Mouse (Mus musculus) thymus, postnatal 0 days (tissue): Measurements from ENCODE around the gene Tmem108. TPM values are rescaled to one million over a fixed set of nuclear protein-coding genes. Genes with fewer than 3 reads are reported as not detected.

Experiments used
- DNase-seq: peaks from one replicate; pipeline ENCODE4 v3.0.0-alpha.2; 2015; ENCODE audit warnings: low spot score
- polyA plus RNA-seq: library from polyadenylated mRNA; unstranded; fragments of >200 nt; fragmentation: Nextera tagmentation; extraction: Ambion mirVana; gene quantifications from 2 replicates; pipeline ENCODE4 v1.2.1, GENCODE M21; 2015

Tmem108 gene
- polyA plus RNA-seq, 1 experiment from 2014 or later: 11.9 TPM

DNA sequence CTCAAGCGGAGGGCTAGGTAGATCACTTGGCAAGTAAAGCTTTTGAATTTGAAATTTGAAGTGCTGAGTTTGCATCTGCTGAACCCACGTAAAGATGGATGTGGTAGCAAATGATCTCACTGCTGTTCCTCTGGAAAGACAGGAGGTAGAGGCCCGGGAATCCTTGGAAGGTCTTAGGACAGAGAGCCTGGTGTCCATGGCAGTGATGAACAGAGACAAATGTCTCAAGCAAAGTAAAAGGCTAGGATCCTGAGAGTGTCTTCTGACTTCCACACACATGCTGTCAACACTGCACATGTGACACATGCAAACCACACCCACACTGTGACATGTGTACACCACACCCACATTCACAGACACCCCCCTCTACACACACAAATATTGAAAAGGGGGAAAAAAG lies 124.2 kb downstream of the Tmem108 start:
- DNase-seq: no peak

DNA sequence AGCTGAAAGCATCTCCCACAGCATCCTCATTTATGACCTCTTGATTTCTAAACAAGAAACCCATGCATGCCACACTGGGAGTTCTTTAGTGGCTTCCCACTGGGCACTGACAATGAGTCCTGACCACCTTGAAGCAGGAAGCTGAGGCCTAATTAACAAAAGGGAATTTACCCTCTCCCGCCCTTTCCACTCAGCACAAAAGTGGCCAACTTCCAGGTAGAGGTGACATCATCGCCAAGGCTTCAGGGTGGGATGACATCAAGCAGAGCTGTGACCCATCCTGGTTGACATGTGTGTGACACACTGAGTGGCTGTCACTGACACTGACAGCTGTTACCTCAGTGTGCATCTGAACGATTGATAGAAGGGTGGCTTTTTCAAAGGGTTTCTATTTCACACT lies 124.8 kb downstream of the Tmem108 start:
- no peak for DNase-seq

DNA sequence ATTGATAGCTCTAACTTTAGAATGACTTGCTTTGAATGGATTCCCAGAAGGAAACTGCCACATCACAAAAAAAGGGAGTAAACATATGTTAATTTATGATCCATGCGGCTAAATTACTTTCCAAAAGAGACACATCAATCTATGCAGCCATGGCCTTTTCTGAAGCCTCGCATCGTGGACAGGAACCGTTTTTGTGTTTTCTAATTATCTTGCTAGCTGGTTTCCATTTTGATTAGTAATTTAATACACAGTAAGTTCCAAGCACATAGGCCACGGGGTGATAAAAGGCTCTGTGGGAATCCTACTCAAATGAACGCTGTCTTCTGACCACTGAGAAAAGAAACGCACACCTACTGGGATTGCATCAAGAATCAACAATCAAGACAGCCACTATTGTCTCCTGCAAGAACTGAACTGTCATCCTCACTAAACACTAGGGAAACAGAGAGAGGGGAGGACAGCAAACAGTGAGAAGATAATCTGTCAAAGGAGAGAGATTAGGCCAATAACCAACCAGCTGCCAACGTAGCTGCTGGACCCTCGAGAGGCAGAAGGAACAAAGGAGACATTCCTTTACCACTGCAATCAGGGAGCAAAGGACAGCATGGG lies 132.7 kb downstream of the Tmem108 start:
- no peak for DNase-seq

DNA sequence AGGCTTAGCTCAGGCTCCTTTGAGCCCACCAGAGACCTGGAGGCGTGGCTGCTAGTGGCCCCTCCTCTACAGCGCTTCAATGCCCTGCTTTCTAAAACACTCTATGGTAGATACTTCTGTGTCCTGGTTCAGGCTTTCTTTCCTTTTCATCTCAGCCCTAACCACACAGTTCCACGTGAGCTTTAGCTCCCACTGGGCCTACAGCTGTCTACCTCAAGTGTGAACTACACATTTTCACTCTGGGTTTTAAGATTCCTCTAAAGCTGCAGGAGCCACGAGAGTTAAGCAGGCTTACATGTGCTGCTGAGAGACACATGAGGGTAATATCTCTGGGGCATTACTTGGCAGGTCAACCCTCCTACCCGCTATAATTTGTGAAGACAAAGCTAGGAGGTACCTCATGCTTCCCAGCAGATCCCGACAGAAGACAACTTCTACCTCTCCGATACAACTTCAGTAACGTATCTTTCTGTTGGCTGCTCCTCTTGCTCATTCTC lies 134.2 kb downstream of the Tmem108 start:
- DNase-seq: peak; percentile 18

DNA sequence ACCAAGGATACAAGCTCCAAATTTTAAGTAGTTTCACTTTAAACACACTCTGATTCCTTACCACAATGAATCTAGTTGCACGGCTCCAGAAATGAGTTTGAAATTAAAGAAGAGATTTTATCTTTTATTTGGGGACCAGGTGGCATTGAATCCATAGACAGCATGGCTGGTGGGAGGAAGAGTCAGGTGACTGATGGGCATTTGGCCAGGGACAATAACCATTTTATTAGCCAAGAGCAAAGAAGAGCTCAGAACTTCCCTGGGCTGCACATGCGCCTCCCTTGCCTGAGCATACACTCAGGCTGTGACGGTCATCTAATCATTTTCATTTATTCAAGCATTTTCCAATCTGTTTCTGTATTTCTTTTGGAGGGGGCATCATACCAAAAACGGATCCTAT lies 135.5 kb downstream of the Tmem108 start:
- DNase-seq: no peak

DNA sequence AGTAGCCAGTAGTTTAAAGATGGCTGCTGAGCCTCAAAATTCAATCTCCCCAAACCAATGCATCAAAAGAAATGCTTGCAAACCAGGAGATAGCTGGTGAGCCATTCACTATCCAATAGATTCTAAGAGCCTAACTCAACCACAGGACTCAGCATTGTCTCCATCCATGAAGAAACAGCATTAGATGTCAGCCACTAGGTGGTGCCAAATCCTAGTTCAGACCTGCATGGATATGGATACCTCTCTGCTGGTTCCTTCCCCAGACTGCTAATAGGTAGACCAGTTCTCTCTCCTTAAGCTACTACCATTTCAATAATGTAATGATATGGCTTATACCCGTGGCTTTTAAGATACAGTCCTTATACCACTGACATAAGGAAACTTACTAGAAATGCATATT lies 137.0 kb downstream of the Tmem108 start:
- peak; percentile 78 for DNase-seq

DNA sequence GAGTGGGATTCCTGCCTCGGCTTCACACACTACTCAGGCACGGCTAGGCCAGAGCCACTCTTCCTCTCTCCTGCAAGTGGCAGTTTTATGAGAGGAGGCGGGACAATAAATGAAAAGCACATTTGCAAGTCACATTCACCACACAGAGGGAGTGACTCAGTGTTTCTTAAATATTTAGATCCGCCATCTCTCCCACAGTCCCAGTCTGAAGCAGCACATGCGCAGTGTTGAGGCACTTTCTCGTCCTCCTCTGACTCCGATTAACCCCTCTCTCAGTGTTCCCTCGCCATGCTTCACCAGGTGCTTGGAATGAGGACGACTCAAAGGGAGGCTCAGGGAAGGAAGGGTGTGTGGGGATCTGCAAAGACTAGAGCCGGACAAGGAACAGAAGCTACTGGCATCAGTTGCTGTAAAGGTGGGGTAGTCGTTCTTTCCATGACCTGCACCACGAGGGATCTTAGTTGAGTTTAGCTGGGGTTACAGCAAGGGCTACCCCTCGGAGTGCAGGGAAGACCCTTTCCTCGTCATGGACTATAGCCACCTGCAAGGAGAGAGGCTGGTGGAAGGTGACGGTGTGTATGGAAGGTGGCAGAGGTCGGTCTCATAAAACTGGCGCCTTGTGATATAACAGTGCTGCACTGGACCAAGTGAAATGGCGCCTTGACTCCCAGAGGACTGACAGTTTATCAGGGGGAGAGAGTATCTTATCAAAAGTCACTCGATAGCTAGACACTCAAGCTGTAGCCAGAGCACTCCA lies 137.9 kb downstream of the Tmem108 start:
- DNase-seq: no peak

DNA sequence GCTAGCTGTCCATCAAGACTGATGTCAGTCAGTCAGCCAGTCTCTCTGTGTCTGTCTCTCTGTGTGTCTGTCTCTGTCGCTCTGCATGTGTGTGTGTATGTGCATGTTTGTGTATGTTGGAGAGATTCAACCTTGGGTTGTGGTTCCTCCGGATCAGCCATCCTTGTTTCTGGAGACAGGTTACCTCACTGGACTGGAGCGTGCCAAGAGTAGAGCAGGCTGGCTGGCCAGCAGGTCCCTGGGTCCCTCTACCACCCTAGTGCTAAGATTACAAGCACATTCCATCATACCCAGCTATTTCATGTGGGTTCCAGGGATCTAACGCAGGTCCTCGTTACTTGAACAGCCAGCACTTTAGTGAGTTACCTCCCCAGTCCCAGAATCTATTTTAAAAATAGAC lies 138.6 kb downstream of the Tmem108 start:
- DNase-seq: no peak

DNA sequence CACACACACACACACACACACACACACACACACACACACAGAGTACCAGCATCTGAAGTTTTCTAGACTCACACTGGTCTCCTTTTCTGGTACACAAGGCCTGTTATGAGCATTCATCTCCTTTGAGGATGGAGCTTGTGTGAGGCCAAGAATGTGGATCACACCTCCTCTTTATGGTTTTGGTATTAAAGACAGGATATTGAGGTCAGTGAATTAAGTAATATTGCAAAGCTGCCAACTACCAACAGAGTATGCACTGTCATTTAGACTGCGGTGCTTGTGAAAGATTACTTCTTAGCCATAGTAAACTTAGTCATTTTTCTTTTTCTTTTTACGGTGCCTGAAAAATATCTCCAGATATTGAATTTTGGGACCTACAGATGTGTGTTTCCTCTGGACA lies 139.8 kb downstream of the Tmem108 start:
- DNase-seq: no peak

DNA sequence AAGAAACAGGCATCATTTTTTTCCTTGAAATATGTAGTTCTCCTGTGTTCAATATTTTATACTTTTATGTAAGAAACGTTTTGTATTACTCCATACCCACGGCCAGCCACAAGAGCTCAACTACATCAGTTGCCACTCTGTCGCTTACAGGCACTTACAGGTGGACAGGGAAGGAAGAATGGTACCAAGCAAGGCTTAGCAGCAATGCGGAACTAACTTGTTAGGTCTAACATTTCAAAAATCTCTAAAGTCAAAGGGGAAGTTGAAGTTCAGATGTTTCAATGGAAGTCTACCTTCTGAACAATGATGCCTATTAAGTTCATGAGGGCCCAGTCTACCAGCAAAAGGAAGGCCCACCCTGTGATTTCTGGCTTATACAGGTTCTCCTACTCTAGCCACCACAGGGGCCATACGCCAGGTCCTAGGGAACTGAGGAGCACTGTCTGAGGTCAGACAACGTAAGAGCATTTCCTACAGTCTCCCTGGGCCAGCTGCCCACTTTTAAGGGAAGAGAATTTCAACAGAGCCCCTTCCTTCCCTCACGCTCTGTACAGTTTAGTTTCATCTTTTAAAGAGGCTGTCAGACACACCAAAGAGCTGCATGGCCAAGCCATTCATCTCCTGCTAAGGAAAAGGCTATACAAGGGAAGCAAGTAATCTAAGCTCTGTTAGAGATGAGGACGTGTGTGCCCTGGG lies 141.0 kb downstream of the Tmem108 start:
- DNase-seq: no peak

DNA sequence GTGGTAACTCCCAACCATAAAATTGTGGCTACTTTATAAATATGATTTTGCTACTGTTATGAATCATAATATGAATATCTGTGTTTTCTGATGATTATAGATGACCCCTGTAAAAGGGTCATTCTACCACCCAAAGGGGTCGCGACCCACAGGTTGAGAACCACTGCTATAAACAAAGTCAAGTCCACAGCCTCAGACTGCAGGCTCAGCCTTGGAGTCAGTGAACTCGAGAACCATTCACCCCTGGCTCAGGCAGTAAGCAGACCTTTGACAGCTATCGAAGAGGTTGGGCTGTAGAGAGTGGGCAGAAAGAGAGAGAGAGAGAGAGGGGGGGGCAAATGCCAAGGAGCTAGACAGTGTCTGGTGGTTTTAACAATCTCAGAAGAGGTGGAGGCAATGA lies 147.4 kb downstream of the Tmem108 start:
- DNase-seq: no peak

DNA sequence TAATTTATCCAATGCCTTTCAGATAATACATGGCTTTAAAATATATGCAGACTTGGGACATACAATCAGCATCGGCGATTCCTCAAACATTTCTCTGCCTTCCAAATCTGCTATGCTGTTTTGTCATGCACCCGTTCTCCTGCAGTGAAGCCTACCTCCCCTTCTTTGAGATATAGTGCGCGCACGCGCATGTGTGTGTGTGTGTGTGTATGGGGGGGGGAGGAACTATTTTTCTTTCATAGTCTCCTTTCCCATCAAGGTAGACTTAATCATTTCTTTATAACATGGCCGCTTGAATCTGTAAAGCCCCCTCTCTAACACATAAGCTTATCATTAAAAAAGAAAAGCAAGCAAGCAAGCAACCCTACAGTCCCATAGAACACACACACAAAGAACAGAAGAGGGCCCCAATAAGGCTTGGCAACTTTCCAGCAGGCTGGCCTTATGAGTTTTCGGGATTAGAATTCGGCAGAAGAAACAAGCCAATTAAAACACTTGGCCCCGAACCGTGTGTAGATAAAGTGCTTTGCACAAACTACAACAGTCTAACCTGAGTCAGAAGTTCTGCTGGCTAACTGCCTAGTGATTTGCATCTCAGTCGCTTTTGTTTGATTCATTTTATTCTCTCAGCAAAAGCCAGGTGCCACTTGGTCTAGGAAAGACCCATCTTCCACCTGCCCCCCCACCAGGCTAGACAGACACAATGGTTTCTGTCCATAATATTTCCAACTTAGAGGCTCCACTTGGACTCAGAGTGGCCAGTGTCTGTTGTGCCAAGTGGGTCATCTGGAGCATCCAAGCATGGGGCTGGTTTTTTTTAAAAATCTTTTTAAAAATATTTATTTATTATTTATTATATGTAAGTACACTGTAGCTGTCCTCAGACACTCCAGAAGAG lies 153.2 kb downstream of the Tmem108 start:
- no peak for DNase-seq

DNA sequence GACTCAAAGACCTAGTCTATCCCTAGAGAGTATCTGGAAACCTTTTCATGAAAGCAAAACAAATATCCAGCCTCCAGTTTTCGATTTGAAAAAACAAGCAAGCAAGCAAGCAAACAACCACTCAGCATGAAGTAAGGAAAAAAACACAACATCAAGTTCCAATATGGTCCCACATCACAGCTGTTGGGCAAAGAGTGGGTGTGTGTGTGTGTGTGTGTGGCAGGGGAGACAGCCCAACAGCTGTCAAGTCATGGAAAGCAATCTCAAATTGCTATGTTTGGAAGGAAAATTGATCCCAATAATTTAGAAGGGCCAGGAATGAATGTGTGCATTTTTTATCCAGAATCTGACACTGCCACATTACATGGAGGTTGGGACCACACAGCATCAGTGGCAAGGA lies 155.6 kb downstream of the Tmem108 start:
- no peak for DNase-seq

DNA sequence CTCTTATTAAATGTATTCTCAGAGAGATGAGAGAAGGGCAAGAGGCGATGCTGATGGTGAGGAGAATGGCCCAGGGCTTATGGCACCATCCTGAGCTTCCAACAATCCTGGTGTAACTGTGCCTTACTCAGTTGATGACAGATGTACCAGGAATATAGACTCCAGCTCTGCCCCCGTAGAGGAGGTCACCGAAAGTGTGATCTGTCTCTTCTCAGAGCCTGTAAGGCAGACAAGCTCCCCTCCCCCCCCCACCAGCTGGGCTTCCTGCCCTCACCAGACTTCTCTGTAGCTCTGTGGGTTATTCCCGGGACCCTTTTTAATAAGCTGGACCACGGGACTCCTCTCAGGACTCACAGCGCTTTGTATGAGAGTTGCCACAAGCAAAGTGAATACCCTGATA lies 157.8 kb downstream of the Tmem108 start:
- DNase-seq: no peak

DNA sequence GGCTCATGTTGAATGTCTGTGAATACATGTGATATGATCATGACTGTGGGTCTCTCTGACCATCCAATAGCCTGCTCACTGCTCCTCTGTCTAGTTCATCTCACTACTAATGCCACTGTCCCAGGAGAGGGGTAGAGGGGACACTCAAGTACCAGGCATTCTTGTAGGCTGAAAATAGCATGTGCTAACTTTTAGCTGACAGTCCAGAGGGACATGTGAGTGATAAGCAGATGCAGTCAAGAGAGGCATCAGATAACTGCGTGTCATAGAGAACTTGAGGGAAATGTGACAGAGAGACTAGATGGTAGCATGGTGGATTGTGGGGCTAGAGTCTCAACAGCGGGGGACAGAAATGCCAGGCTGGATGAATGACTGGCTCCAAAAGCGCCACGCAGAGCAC lies 159.8 kb downstream of the Tmem108 start:
- no peak for DNase-seq

DNA sequence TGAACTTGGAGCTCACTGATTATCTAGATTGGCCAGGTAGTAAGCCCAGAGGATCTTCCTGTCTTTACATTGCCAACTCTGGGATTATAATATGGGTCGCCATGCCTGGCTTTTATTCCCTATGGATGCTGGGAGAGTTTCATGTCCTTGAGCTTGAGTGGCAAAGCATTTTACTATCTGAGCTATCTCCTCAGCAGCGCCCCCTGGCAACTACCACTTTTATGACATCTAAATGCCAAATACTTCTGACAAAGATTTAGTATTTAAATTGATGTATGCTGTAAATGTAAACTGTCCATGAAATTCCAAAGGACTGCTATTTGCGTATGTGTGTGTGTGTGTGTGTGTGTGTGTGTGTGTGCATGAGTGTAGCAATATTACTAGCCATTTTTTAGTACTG lies 160.8 kb downstream of the Tmem108 start:
- peak; percentile 10 for DNase-seq

DNA sequence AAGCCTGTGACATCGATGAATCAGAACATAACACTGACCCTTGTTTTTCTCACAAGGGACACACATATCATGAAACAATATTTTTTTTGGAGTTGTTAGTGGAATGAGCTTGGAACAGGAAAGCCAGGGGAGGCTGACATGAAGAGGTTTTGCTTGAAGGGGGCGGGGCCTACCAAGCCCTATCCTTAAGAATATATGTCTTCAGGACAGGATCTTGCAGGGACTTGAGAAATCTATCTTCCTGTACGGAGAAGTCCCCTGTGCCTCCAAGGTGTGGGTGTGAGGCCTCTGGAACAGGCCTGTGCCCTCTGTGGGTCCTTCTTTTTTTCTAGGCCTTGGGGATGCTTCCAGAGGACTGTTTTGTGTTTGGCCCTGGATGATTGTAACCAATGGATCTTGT lies 161.7 kb downstream of the Tmem108 start:
- DNase-seq: no peak

DNA sequence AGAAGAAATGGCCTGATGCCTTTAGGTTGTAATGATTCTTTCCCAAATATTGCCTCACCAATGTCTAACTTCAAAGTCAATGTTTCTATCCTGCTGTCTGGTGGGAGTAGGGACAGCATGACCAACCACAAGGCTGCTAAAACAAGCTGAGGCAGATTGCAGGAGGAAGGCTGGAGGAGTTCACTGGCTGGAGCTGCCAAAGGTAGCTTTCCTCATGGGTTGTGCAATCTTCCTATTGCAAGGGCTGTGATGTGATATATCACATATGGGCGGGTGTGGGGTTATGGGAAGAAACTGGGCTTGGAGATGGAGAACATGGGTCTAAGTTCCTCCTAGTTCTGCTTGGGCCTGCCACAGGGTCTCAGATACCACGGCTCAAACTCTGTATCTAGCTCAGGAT lies 163.8 kb downstream of the Tmem108 start:
- no peak for DNase-seq

DNA sequence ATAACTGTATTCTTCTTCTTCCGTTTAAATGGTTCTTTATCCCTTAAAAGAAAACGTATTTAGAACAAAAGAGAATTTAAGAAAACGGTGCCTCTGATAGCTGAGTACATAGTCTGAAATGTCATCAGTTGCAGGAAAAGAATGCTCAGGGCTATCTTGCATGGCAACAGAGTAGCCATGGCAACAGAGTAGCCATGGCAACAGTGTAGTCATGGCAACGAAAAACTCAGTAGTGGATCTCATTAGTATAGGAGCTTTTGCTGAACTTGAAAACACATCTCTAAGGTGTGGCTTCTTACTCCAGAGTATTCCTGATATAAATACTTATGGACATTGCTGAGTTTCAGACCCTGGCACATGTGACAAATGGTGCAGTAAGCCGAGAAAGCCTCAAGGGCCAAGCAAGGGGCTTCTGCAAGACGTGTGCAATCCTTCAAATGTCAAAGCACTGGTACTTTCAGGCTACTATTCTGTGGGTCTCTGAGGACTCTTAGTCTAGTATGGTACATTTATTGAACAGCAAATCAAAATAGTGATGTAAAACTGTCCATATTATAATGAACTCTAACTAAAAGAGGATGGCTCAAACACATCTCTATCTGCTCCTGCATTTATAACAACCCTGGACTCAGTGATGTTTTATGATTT lies 166.3 kb downstream of the Tmem108 start:
- DNase-seq: peak; percentile 12

DNA sequence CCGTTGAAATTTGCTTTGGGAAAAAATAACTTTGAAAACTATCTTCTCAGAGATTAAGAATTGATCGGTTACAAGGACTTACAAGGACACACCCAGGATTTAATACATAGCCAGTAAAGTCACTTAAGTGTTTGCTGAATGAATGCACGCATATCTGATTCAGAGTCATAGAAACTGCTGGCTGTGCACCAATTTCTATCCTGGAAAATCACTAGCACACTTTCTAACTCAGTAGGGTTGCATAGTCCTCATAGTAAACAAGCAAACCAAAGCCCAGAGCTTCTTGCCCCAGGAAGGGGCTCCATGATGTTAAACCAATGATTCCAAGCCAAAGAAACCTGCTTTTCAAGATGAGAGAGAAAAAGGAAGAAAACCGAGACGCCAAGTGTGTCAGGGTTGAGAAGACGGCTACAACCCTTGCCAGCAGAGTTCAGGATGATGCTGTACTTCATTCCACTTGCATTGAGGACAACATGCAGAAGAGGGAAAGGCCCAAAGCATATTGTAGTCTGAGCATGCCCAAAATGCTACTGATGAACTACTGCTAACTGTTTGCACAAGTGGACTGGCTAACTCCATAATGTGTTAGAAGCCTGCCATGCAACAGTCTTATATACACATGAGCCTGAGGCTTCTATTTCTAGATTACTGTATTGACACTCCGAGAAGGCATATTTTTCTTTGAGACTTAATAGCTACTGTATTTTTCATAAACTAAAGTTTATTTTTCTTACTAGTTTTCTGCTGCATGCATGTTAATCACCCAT lies 167.0 kb downstream of the Tmem108 start:
- DNase-seq: no peak
